Mouse (Mus musculus): Measurements from ENCODE around the gene Dcaf10. TPM values are rescaled to one million over a fixed set of nuclear protein-coding genes. Genes with fewer than 3 reads are reported as not detected.
A peak's percentile ranks its signal among the peaks of the same experiment; 100 is the strongest.
"Not testable (repeated sequence)": the region's sequence is repeated elsewhere in the genome, so short reads cannot be mapped to it uniquely, and the experiment has no call there.

Gene Dcaf10
- polyA plus RNA-seq, 1 experiment from 2014 or later: 10.6 TPM

DNA sequence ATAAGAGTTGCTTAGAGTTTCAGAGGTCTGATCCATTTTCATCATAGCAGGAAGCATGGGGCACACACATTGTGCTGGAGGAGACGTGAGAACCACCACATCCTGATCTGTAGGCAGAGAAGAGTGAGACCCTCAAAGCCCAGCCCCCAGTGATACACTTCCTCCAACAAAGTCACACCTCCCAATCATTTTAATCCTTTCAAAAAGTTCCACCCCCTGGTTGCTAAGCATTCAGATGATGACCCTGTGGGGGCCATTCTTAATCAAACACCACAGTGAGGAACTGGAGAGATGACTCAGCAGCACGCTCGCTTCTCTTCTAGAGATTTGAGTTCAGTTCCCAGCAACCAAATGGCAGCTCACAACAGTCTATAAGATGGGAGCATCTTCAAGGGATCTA lies 9.4 kb upstream of the Dcaf10 start:
- H3K4me1 ChIP-seq (ENCODE audit: control insufficient read depth, insufficient read depth, low read length): no peaks in the 10 kb centered on the region
- H3K9ac ChIP-seq (ENCODE audit: low read depth, low read length): no peak overlapping the region
- H3K27ac ChIP-seq (ENCODE audit: low read depth, low read length): no peak overlapping the region
- no peak overlapping the region for H3K4me3 ChIP-seq (ENCODE audit: low read depth, low read length)
- no peaks in the 10 kb centered on the region for H3K9me3 ChIP-seq (replicated peaks; ENCODE audit: control insufficient read depth, low read length)
- 51% methylated on average over 3 of the region's 3 CpGs for WGBS (ENCODE audit: insufficient replicate concordance)
- H3K4me2 ChIP-seq: no peak overlapping the region
- H3K36me3 ChIP-seq (ENCODE audit: control insufficient read depth, insufficient read depth, low read length): no peaks in the 10 kb centered on the region
- ATAC-seq (replicated peaks; ENCODE audit: insufficient number of reproducible peaks, low FRiP score, low TSS enrichment): no peak
- no peaks in the 10 kb centered on the region for H3K27me3 ChIP-seq (ENCODE audit: control insufficient read depth, insufficient read depth, low read length)

GRCm38 (mm10) chr4:45341226-45341625 lies 675 bp upstream of the Dcaf10 start:
- H3K27ac ChIP-seq (ENCODE audit: low read depth, low read length): no peak overlapping the region
- H3K9me3 ChIP-seq (replicated peaks; ENCODE audit: control insufficient read depth, low read length): no peaks in the 10 kb centered on the region
- no peak overlapping the region for H3K4me3 ChIP-seq (ENCODE audit: low read depth, low read length)
- ATAC-seq (replicated peaks; ENCODE audit: insufficient number of reproducible peaks, low FRiP score, low TSS enrichment): no peak
- peak overlapping the region; percentile 81 for H3K4me2 ChIP-seq
- H3K4me1 ChIP-seq (ENCODE audit: control insufficient read depth, insufficient read depth, low read length): peaks cover 10% of the 10 kb centered on the region
- H3K36me3 ChIP-seq (ENCODE audit: control insufficient read depth, insufficient read depth, low read length): no peaks in the 10 kb centered on the region
- peak overlapping the region; percentile 97 for H3K9ac ChIP-seq (ENCODE audit: low read depth, low read length)
- H3K27me3 ChIP-seq (ENCODE audit: control insufficient read depth, insufficient read depth, low read length): no peaks in the 10 kb centered on the region
- 47% methylated on average over 9 of the region's 9 CpGs for WGBS (ENCODE audit: insufficient replicate concordance)

DNA sequence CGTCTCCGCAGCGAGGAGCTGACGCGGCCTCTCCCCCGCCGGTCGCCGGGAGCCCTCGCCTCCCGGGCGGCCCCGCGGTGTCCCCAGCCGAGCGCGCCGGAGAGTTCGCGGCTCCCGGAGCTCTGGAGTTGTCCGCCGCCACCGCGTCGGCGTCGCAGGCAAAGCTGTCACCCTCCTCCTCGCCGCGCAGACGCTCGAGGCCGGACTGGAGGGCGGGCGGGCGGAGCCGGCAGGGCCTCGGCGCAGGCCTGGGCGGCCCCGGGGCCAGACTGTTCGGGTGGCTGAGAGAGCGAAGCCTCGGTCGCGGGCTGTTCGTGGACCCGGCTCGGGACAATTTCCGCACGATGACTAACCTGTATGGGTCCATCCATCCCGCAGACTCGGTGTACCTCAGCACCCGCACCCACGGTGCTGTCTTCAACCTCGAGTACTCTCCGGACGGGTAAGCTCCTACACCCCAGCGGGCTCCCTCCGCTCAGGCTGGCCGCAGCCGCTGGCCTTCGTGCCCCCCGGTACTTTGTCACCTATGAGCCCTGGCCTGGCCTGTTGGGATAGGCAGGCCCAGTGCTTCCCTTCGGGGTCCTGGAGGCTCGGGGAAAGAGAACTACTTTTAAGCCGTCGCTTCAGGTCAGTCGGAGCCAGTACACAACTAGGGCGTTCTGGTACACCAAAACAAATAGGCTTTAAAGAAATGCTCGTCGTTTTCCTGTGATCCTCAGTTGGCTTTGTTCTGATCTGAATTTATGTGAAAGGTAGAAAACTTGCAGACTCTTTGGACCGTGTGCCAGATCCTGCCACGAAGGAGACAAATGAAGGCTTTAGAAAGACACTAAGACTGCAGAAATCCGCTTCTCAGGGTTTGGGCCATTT lies 620 bp downstream of the Dcaf10 start, which contains the start of gene Exosc3:
TSS of gene Exosc3 (minus strand) at position 447 of the 870 bp plus-strand sequence.
- H3K4me1 ChIP-seq (ENCODE audit: control insufficient read depth, insufficient read depth, low read length): peaks cover 10% of the 10 kb centered on the region
- peak within 1 kb of the TSS; percentile 99 for H3K27ac ChIP-seq (ENCODE audit: low read depth, low read length)
- H3K9me3 ChIP-seq (replicated peaks; ENCODE audit: control insufficient read depth, low read length): no peaks in the 10 kb centered on the region
- ATAC-seq (replicated peaks; ENCODE audit: insufficient number of reproducible peaks, low FRiP score, low TSS enrichment): peak; percentile 83
- H3K4me3 ChIP-seq (ENCODE audit: low read depth, low read length): peak within 1 kb of the TSS; percentile 86
- H3K4me2 ChIP-seq: peak within 1 kb of the TSS; percentile 81
- no peaks in the 10 kb centered on the region for H3K27me3 ChIP-seq (ENCODE audit: control insufficient read depth, insufficient read depth, low read length)
- WGBS (ENCODE audit: insufficient replicate concordance): under 1% methylated on average over 76 of the region's 76 CpGs
- peak within 1 kb of the TSS; percentile 97 for H3K9ac ChIP-seq (ENCODE audit: low read depth, low read length)
- no peaks in the 10 kb centered on the region for H3K36me3 ChIP-seq (ENCODE audit: control insufficient read depth, insufficient read depth, low read length)

- no peaks in the 10 kb centered on the region for H3K27me3 ChIP-seq (ENCODE audit: control insufficient read depth, insufficient read depth, low read length)
- H3K36me3 ChIP-seq (ENCODE audit: control insufficient read depth, insufficient read depth, low read length): peaks cover 3% of the 10 kb centered on the region; the same call in 1 of the 2 replicates
- no peak for ATAC-seq (replicated peaks; ENCODE audit: insufficient number of reproducible peaks, low FRiP score, low TSS enrichment)
- H3K27ac ChIP-seq (ENCODE audit: low read depth, low read length): no peak overlapping the region
- no peak overlapping the region for H3K4me3 ChIP-seq (ENCODE audit: low read depth, low read length)
- H3K4me1 ChIP-seq (ENCODE audit: control insufficient read depth, insufficient read depth, low read length): no peaks in the 10 kb centered on the region
- H3K4me2 ChIP-seq: no peak overlapping the region
- 89% methylated on average over 3 of the region's 3 CpGs for WGBS (ENCODE audit: insufficient replicate concordance)
- H3K9me3 ChIP-seq (replicated peaks; ENCODE audit: control insufficient read depth, low read length): no peaks in the 10 kb centered on the region
- no peak overlapping the region for H3K9ac ChIP-seq (ENCODE audit: low read depth, low read length)
These were observed 14.8 kb downstream of the Dcaf10 start for GRCm38 (mm10) chr4:45356653-45357052.

- Histone ChIP-seq H3K36me3 (ENCODE audit: control insufficient read depth, insufficient read depth, low read length) (peaks cover 25% of the 10 kb centered on the region), H3K27me3 (ENCODE audit: control insufficient read depth, insufficient read depth, low read length) (no peaks in the 10 kb centered on the region), H3K9me3 (replicated peaks; ENCODE audit: control insufficient read depth, low read length) (no peaks in the 10 kb centered on the region), H3K4me1 (ENCODE audit: control insufficient read depth, insufficient read depth, low read length) (no peaks in the 10 kb centered on the region), H3K4me2 (no peak overlapping the region), H3K4me3 (ENCODE audit: low read depth, low read length) (no peak overlapping the region), H3K27ac (ENCODE audit: low read depth, low read length) (no peak overlapping the region), H3K9ac (ENCODE audit: low read depth, low read length) (no peak overlapping the region)
- 88% methylated on average over 3 of the region's 3 CpGs for WGBS (ENCODE audit: insufficient replicate concordance)
- no peak for ATAC-seq (replicated peaks; ENCODE audit: insufficient number of reproducible peaks, low FRiP score, low TSS enrichment)
These were observed 29.4 kb downstream of the Dcaf10 start for GRCm38 (mm10) chr4:45371261-45371660.

DNA sequence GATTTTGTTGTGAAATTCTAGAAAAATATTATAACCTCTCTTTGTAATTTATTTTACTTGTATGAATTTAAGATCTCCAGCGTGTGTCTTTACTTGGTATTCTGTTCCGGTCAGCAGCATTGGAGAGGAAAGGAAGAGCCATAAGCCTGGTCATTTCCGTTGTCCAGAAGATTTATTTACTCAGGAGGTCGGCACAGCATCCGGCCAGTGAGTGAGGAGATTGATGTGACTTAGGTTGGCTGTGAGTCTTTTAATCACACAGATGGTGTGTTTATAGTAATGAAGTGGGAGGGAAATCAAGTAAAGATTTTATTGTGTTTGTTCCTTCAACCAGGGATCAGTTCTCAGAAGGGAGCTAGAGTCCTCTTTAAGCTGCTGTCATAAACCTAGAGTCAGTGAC lies 33.0 kb downstream of the Dcaf10 start:
- no peak for ATAC-seq (replicated peaks; ENCODE audit: insufficient number of reproducible peaks, low FRiP score, low TSS enrichment)
- H3K4me3 ChIP-seq (ENCODE audit: low read depth, low read length): no peak overlapping the region
- H3K27me3 ChIP-seq (ENCODE audit: control insufficient read depth, insufficient read depth, low read length): no peaks in the 10 kb centered on the region
- H3K9me3 ChIP-seq (replicated peaks; ENCODE audit: control insufficient read depth, low read length): no peaks in the 10 kb centered on the region
- 83% methylated on average over 5 of the region's 5 CpGs for WGBS (ENCODE audit: insufficient replicate concordance)
- no peak overlapping the region for H3K27ac ChIP-seq (ENCODE audit: low read depth, low read length)
- no peak overlapping the region for H3K4me2 ChIP-seq
- H3K9ac ChIP-seq (ENCODE audit: low read depth, low read length): no peak overlapping the region
- peaks cover 25% of the 10 kb centered on the region for H3K36me3 ChIP-seq (ENCODE audit: control insufficient read depth, insufficient read depth, low read length)
- no peaks in the 10 kb centered on the region for H3K4me1 ChIP-seq (ENCODE audit: control insufficient read depth, insufficient read depth, low read length)

DNA sequence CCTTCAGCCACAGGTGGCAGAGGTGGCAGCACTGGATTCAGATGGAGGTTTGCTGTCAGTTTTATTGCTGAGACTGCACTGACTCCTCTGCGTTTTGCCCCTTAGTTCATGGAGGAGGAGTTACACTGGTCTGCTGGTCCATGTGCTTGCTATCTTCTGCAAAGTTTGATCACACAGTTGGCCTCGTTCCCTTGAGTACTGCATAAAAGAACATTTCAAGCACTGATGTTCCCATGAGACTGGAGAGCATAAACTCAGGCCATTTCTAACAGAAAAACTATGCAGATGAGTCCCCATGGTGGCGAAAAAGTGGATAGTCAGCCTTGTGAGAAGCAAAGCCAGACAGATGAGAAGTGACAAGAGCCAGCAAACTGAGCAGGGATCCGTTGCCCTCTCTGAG lies 34.7 kb downstream of the Dcaf10 start:
- H3K27ac ChIP-seq (ENCODE audit: low read depth, low read length): no peak overlapping the region
- H3K9ac ChIP-seq (ENCODE audit: low read depth, low read length): no peak overlapping the region
- no peaks in the 10 kb centered on the region for H3K27me3 ChIP-seq (ENCODE audit: control insufficient read depth, insufficient read depth, low read length)
- peaks cover 22% of the 10 kb centered on the region for H3K36me3 ChIP-seq (ENCODE audit: control insufficient read depth, insufficient read depth, low read length)
- H3K4me1 ChIP-seq (ENCODE audit: control insufficient read depth, insufficient read depth, low read length): no peaks in the 10 kb centered on the region
- H3K9me3 ChIP-seq (replicated peaks; ENCODE audit: control insufficient read depth, low read length): no peaks in the 10 kb centered on the region
- H3K4me2 ChIP-seq: no peak overlapping the region
- H3K4me3 ChIP-seq (ENCODE audit: low read depth, low read length): no peak overlapping the region
- ATAC-seq (replicated peaks; ENCODE audit: insufficient number of reproducible peaks, low FRiP score, low TSS enrichment): no peak
- WGBS (ENCODE audit: insufficient replicate concordance): 80% methylated on average over 4 of the region's 4 CpGs

DNA sequence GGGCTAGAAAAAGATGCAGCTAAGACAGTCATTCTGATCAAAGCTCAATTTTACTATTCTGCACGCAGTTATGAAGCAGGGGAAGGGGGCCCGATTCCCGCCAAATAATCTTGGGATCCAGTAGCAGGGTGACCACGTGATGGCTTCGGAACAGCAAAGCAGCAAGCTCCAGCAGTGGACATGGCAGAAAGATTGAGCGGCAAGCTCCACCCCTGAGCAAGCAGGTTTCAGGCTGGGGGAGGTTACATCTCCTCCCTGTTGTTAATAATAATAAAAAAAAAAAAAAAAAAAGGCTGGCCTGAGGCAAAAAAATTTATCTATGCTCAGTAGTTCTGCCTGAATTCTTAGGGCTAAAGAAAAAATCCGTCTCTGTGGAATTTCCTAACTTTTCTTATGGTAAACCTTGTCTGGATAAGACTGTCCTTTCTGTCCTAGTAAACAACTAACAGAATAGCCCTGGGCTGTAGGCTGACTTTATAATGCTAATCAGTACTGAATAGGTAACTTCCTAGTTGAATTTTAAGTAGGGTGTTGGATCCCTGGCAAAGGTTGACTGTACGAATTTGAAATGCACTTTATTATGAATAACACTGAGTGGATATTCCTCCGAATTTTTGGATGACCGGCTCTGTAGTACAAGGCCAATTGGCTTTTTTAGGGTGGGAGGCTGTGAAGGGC lies 39.1 kb downstream of the Dcaf10 start:
- H3K9me3 ChIP-seq (replicated peaks; ENCODE audit: control insufficient read depth, low read length); H3K27me3 ChIP-seq (ENCODE audit: control insufficient read depth, insufficient read depth, low read length); H3K36me3 ChIP-seq (ENCODE audit: control insufficient read depth, insufficient read depth, low read length); H3K4me3 ChIP-seq (ENCODE audit: low read depth, low read length); ATAC-seq (replicated peaks; ENCODE audit: insufficient number of reproducible peaks, low FRiP score, low TSS enrichment); H3K9ac ChIP-seq (ENCODE audit: low read depth, low read length); H3K27ac ChIP-seq (ENCODE audit: low read depth, low read length); H3K4me2 ChIP-seq; H3K4me1 ChIP-seq (ENCODE audit: control insufficient read depth, insufficient read depth, low read length): not testable (repeated sequence)
- WGBS (ENCODE audit: insufficient replicate concordance): 86% methylated on average over 10 of the region's 10 CpGs

All from heart, embryonic 11.5 days (tissue).